Mouse (Mus musculus): Measurements from ENCODE around the gene Ppp2r2c. TPM values are rescaled to one million over a fixed set of nuclear protein-coding genes. Genes with fewer than 3 reads are reported as not detected.
A peak's percentile ranks its signal among the peaks of the same experiment; 100 is the strongest.
"Not testable (repeated sequence)": the region's sequence is repeated elsewhere in the genome, so short reads cannot be mapped to it uniquely, and the experiment has no call there.

Ppp2r2c gene
- polyA plus RNA-seq, 1 experiment: 354 TPM

- peak; percentile 65 to 68 for DNase-seq (ENCODE audit: extremely low spot score in 1 of 2, low spot score in 1 of 2)
Measured at GRCm38 (mm10) chr5:36923826-36924700, 55.8 kb downstream of the Ppp2r2c start.

GRCm38 (mm10) chr5:36928701-36929100 is 60.4 kb downstream of the Ppp2r2c start:
- peak in 1 of 2 experiments; percentile 69 for DNase-seq (ENCODE audit: extremely low spot score in 1 of 2, low spot score in 1 of 2)

DNA sequence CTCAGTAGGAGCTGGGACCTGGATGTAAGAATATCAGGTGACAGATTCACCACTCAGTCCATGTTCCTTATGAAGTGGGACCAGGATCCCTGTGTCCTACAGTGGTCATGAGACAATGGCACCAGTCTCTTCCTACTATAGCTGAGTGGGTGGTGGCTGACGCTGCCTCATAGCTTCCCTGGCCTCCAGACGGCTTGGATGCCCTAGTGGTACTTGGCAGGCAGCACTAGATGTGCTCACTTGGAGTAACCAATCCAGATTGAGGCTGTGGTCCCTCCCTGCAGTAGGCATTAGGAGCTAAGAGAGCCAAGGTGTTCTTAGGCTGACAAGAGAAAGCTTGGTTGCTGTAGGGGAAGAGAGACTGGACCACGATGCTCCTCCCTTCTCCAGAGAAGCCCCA is 61.1 kb downstream of the Ppp2r2c start:
- no peak for DNase-seq (ENCODE audit: extremely low spot score in 1 of 2, low spot score in 1 of 2)

DNA sequence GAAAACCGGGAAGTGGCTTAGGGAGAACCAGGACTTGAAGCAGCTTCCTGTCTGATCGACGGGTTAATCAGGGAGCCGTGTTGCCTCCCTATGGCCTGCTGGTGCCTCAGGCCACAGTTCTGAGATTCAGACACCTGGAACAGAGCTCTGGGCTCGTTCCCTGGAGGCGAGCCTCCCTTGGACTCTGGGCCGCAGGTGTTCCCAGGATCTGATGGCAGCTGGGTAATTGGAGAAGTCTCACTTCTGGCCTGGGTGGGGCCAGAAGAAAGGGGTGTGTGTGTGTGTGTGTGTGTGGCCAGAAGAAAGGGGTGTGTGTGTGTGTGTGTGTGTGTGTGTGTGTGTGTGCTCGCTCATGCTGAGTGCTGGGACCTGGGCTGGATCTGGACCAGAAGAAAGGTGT is 65.1 kb downstream of the Ppp2r2c start:
- no peak for DNase-seq (ENCODE audit: extremely low spot score in 1 of 2, low spot score in 1 of 2)

GRCm38 (mm10) chr5:36935486-36936473 is 67.5 kb downstream of the Ppp2r2c start:
- peak in 1 of 2 experiments; percentile 78 for DNase-seq (ENCODE audit: extremely low spot score in 1 of 2, low spot score in 1 of 2)

DNA sequence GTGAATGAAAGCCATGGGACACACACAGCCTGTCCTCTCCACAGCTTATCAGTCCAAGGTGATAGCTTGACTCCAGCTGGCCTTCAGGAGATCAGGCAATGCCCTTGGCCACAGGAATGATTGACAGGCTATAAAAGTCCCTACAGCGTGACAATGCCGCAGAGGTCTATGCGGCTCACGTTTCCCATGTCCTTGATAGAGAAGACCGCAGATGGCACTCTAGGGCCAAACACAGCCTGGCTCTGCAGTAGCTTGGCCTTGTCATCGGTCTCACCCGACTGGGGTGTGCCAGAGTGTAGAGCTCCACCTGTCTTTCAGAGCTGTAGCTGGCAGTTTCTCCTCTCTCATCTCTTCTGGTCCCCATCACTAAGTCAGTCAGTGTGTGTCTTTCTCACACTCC is 68.2 kb downstream of the Ppp2r2c start:
- DNase-seq (ENCODE audit: extremely low spot score in 1 of 2, low spot score in 1 of 2): no peak

DNA sequence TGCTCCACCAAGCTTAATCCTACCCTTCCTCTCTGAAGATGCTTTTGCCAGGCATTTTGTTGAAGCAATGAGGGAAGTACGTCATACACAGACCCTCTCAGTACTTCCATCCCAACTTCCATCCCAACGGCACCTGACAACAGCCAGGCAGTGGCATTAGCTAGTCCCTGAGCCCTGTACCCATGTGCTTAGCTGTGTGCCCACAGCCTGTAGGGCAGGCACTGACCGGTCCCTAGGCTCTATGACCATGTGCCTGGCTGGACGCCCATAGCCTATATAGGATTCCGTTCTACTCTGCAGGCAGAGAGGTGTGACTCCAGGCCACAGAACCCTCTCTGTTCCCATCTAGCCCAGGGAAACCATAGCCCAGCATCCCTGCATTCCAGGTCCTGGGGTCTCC is 69.7 kb downstream of the Ppp2r2c start:
- no peak for DNase-seq (ENCODE audit: extremely low spot score in 1 of 2, low spot score in 1 of 2)

- not testable (repeated sequence) for DNase-seq (ENCODE audit: extremely low spot score in 1 of 2, low spot score in 1 of 2)
Measured at GRCm38 (mm10) chr5:36938991-36939390, 70.7 kb downstream of the Ppp2r2c start.

DNA sequence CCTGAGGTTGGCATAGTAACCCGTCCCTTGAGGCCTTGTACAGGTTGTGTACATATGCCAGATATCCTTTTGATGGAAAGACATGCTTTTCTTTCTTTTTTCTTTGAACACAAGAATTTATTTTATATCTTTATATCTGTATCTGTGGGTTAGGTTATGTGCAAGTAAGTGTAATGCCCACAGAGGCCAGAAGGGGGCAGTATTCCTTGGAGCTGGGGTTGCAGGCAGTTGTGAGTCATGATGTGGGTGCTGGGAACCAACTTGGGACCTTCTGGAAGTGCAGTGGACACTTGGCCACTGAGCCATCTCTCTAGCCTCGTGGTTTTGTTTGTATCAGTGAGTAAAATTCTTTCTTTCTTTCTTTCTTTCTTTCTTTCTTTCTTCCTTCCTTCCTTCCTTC is 74.1 kb downstream of the Ppp2r2c start:
- no peak for DNase-seq (ENCODE audit: extremely low spot score in 1 of 2, low spot score in 1 of 2)

DNA sequence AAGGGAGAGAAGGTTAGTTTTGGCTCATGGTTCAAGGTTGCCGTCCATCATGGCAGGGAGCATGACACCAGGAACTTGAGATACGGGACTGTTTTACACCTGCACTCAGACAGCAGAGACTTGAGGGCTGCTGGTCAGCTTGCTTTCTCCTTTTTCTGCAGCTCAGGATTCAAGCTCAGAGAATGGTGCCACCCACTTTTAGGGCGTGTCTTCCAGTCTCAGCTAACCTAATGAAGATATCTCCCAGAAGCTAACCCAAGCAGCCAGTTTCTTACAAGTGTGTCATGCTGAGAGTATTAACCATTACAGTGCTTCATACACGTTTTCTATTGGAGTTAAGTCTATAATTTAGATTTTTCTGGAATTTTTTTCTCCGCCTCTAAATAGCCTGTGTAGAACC is 76.2 kb downstream of the Ppp2r2c start:
- no peak for DNase-seq (ENCODE audit: extremely low spot score in 1 of 2, low spot score in 1 of 2)

- peak; percentile 77 to 81 for DNase-seq (ENCODE audit: extremely low spot score in 1 of 2, low spot score in 1 of 2)
Measured at GRCm38 (mm10) chr5:36945102-36945701, 76.9 kb downstream of the Ppp2r2c start.

DNA sequence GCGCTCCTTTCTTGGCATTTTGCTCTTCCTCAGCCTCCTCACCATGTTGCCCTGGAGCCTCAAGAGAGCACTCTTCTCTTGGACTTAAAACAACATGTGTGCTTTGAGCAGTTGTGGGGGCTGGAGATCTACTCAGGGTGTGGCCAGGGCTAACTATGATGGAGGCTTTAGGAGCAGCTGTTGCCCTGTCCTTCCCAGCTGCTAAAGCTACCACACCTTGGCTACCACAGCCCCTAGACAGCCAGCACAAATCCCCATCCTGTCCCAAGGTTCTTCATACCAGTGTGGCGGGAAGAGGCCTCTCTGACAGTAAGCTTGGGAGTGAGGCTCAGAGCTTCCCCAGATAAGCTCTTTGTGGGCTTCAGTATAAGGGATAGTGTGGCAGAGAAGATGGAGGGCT is 77.4 kb downstream of the Ppp2r2c start:
- no peak for DNase-seq (ENCODE audit: extremely low spot score in 1 of 2, low spot score in 1 of 2)

GRCm38 (mm10) chr5:36946445-36946844 is 78.1 kb downstream of the Ppp2r2c start:
- DNase-seq (ENCODE audit: extremely low spot score in 1 of 2, low spot score in 1 of 2): peak in 1 of 2 experiments; percentile 76

GRCm38 (mm10) chr5:36948831-36949230 is 80.5 kb downstream of the Ppp2r2c start:
- peak in 1 of 2 experiments; percentile 91 for DNase-seq (ENCODE audit: extremely low spot score in 1 of 2, low spot score in 1 of 2)

- no peak for DNase-seq (ENCODE audit: extremely low spot score in 1 of 2, low spot score in 1 of 2)
Measured at GRCm38 (mm10) chr5:36950871-36951270, 82.6 kb downstream of the Ppp2r2c start.

- DNase-seq (ENCODE audit: extremely low spot score in 1 of 2, low spot score in 1 of 2): peak in 1 of 2 experiments; percentile 39
Measured at GRCm38 (mm10) chr5:36952311-36952710, 84.0 kb downstream of the Ppp2r2c start.

DNA sequence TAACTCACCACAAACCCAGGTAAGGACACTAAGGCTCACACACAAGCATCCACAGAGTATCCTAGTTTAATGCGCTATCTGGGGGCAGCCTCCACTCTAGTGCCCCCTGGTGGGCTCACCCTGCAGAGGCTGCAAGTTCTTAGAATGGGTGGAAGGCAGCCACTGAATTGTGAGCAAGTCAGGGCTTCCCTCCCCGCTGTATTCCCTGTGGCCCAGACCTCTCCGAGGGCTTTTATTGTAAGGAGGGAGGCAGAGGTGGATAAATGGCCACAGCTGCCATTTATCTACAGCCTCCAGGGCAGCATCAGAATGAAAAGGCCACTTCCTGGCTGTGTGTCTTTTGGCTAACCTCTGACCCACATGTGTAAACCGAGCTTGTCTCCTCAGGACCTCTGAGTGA is 87.1 kb downstream of the Ppp2r2c start:
- DNase-seq (ENCODE audit: extremely low spot score in 1 of 2, low spot score in 1 of 2): peak in 1 of 2 experiments; percentile 53

DNA sequence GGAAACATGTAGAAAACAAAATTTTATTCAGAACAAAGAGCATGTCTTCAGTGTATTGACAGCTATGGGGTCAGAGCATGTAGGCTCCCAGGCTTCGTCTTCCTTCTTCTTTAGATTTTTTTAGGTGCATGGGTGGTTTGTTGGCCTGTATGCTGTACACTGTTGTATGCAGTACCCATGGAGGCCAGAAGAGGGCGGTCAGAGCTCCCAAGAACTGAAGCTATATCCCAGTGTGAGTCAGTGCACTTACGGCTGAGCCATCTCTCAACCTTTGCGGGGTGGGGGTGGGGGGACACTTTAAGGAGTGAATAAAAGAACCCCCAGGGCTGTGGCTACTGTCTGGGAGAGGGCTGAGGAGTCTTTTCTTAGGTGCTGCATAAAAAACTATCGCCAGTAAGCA is 90.5 kb downstream of the Ppp2r2c start:
- DNase-seq (ENCODE audit: extremely low spot score in 1 of 2, low spot score in 1 of 2): peak; percentile 46 to 87

- peak; percentile 47 to 72 for DNase-seq (ENCODE audit: extremely low spot score in 1 of 2, low spot score in 1 of 2)
Measured at GRCm38 (mm10) chr5:36960501-36960900, 92.2 kb downstream of the Ppp2r2c start.

DNA sequence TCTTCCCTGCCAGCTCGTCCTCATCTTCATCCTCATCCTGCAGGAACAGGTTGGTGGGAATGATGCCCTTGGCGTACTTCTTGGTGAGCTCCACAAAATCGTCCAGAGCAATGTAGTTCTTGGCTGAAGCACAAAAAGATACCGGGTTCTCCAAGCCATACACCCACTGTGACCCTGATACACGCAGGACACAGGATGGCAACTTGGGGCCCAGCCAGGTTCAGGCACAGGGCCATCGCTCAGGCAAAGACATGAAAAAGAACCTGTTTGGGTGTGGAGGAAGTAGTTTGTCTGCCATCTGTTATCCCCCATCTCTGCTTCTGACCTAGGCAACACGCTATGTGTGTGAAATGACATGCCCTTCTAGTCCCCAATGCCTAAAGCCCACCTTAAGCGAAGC is 103.3 kb downstream of the Ppp2r2c start:
- no peak for DNase-seq (ENCODE audit: extremely low spot score in 1 of 2, low spot score in 1 of 2)

DNA sequence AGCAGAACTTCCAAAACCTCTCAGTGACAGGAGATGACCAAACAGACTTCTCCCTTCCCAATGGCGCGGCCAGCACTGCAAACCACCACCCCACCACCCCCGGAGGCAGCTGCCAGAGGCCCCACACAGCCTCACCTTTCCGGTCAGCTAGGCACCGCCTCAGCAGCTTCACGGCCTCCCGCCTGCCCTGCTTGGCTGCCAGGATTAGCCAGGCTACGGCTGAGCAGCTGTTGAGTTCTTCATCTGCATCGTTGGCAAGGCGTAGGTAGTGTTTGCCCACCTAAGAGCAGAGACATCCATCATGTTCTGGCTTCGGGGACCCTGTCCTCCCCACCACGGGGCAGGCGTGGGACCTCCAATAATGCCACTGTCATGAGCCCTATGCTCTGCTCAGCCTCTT is 107.0 kb downstream of the Ppp2r2c start:
- DNase-seq (ENCODE audit: extremely low spot score in 1 of 2, low spot score in 1 of 2): no peak
